Mouse (Mus musculus): ENCODE measurements around the gene Hist1h3e. TPM values are rescaled to one million over a fixed set of nuclear protein-coding genes. Genes with fewer than 3 reads are reported as not detected.
"Not testable (repeated sequence)": the region's sequence is repeated elsewhere in the genome, so short reads cannot be mapped to it uniquely, and the experiment has no call there.

The Hist1h3e gene
- polyA plus RNA-seq, 1 experiment from 2014 or later = 2.7 TPM

GRCm38 (mm10) chr13:23595622-23596372 lies 33.6 kb upstream of the Hist1h3e start:
- peak overlapping the region; percentile 76 for H3K27ac ChIP-seq (ENCODE audit: low read length)
- peak; percentile 89 for ATAC-seq
- H3K4me1 ChIP-seq (ENCODE audit: control insufficient read depth, insufficient read depth, low read length) = peaks cover 5% of the 10 kb centered on the region; the same call in 1 of the 2 replicates
- WGBS = 70% methylated on average over 7 of the region's 7 CpGs
- H3K4me2 ChIP-seq (ENCODE audit: low read depth, low read length) = 0 out of 2 replicates have a peak overlapping the region, but pooled peaks have one; percentile 3
- H3K9me3 ChIP-seq (ENCODE audit: control insufficient read depth, low read length) = no peaks in the 10 kb centered on the region
- no peaks in the 10 kb centered on the region for H3K36me3 ChIP-seq (ENCODE audit: control insufficient read depth, insufficient read depth, low read length)
- H3K4me3 ChIP-seq (ENCODE audit: low read length) = no peak overlapping the region
- H3K27me3 ChIP-seq (replicated peaks; ENCODE audit: control insufficient read depth, insufficient read depth, low read length) = no peaks in the 10 kb centered on the region
- H3K9ac ChIP-seq (ENCODE audit: low read depth, low read length) = 0 out of 2 replicates have a peak overlapping the region, but pooled peaks have one; percentile 27

- ATAC-seq = no peak
- peak overlapping the region; percentile 50 for H3K27ac ChIP-seq (ENCODE audit: low read length)
These were observed 33.0 kb upstream of the Hist1h3e start for GRCm38 (mm10) chr13:23595185-23595584.

GRCm38 (mm10) chr13:23593051-23593770 lies 31.0 kb upstream of the Hist1h3e start:
- no peak overlapping the region for H3K4me2 ChIP-seq (ENCODE audit: low read depth, low read length)
- peaks cover 5% of the 10 kb centered on the region; the same call in 1 of the 2 replicates for H3K4me1 ChIP-seq (ENCODE audit: control insufficient read depth, insufficient read depth, low read length)
- H3K27ac ChIP-seq (ENCODE audit: low read length) = peak overlapping the region; percentile 74
- WGBS = 52% methylated on average over 5 of the region's 5 CpGs
- no peaks in the 10 kb centered on the region for H3K36me3 ChIP-seq (ENCODE audit: control insufficient read depth, insufficient read depth, low read length)
- 0 out of 2 replicates have a peak overlapping the region, but pooled peaks have one; percentile 37 for H3K9ac ChIP-seq (ENCODE audit: low read depth, low read length)
- H3K9me3 ChIP-seq (ENCODE audit: control insufficient read depth, low read length) = no peaks in the 10 kb centered on the region
- no peaks in the 10 kb centered on the region for H3K27me3 ChIP-seq (replicated peaks; ENCODE audit: control insufficient read depth, insufficient read depth, low read length)
- no peak overlapping the region for H3K4me3 ChIP-seq (ENCODE audit: low read length)
- ATAC-seq = peak; percentile 72

More at GRCm38 (mm10) chr13:23595185-23595584, 33.0 kb upstream of the Hist1h3e start:
- H3K4me3 ChIP-seq (ENCODE audit: low read length) = no peak overlapping the region
- peak overlapping the region; percentile 3; the same call in 1 of the 2 replicates for H3K4me2 ChIP-seq (ENCODE audit: low read depth, low read length)
- no peak overlapping the region for H3K9ac ChIP-seq (ENCODE audit: low read depth, low read length)
- H3K4me1 ChIP-seq (ENCODE audit: control insufficient read depth, insufficient read depth, low read length) = peaks cover 5% of the 10 kb centered on the region; the same call in 1 of the 2 replicates
- 77% methylated on average over 2 of the region's 2 CpGs for WGBS
- no peaks in the 10 kb centered on the region for H3K36me3 ChIP-seq (ENCODE audit: control insufficient read depth, insufficient read depth, low read length)
- H3K9me3 ChIP-seq (ENCODE audit: control insufficient read depth, low read length) = no peaks in the 10 kb centered on the region
- no peaks in the 10 kb centered on the region for H3K27me3 ChIP-seq (replicated peaks; ENCODE audit: control insufficient read depth, insufficient read depth, low read length)

GRCm38 (mm10) chr13:23592614-23593013 lies 30.4 kb upstream of the Hist1h3e start:
- Histone ChIP-seq H3K9me3 (ENCODE audit: control insufficient read depth, low read length) (no peaks in the 10 kb centered on the region), H3K4me3 (ENCODE audit: low read length) (no peak overlapping the region), H3K27me3 (replicated peaks; ENCODE audit: control insufficient read depth, insufficient read depth, low read length) (no peaks in the 10 kb centered on the region), H3K27ac (ENCODE audit: low read length) (peak overlapping the region; percentile 48; the same call in 1 of the 2 replicates), H3K36me3 (ENCODE audit: control insufficient read depth, insufficient read depth, low read length) (no peaks in the 10 kb centered on the region), H3K4me1 (ENCODE audit: control insufficient read depth, insufficient read depth, low read length) (peaks cover 5% of the 10 kb centered on the region; the same call in 1 of the 2 replicates), H3K9ac (ENCODE audit: low read depth, low read length) (no peak overlapping the region), H3K4me2 (ENCODE audit: low read depth, low read length) (no peak overlapping the region)
- ATAC-seq = no peak
- 83% methylated on average over 7 of the region's 7 CpGs for WGBS

- not testable (repeated sequence) for H3K27ac ChIP-seq (ENCODE audit: low read length); H3K4me3 ChIP-seq (ENCODE audit: low read length); ATAC-seq; H3K27me3 ChIP-seq (replicated peaks; ENCODE audit: control insufficient read depth, insufficient read depth, low read length); H3K36me3 ChIP-seq (ENCODE audit: control insufficient read depth, insufficient read depth, low read length); H3K9me3 ChIP-seq (ENCODE audit: control insufficient read depth, low read length); H3K9ac ChIP-seq (ENCODE audit: low read depth, low read length); H3K4me1 ChIP-seq (ENCODE audit: control insufficient read depth, insufficient read depth, low read length); H3K4me2 ChIP-seq (ENCODE audit: low read depth, low read length)
- WGBS = 79% methylated on average over 7 of the region's 7 CpGs
These were observed 29.7 kb upstream of the Hist1h3e start for GRCm38 (mm10) chr13:23591886-23592285.

GRCm38 (mm10) chr13:23591206-23591605 lies 29.0 kb upstream of the Hist1h3e start:
- Histone ChIP-seq H3K4me3 (ENCODE audit: low read length) (no peak overlapping the region), H3K27me3 (replicated peaks; ENCODE audit: control insufficient read depth, insufficient read depth, low read length) (no peaks in the 10 kb centered on the region), H3K27ac (ENCODE audit: low read length) (no peak overlapping the region), H3K4me1 (ENCODE audit: control insufficient read depth, insufficient read depth, low read length) (peaks cover 9% of the 10 kb centered on the region; the same call in 1 of the 2 replicates), H3K4me2 (ENCODE audit: low read depth, low read length) (no peak overlapping the region), H3K9ac (ENCODE audit: low read depth, low read length) (no peak overlapping the region), H3K9me3 (ENCODE audit: control insufficient read depth, low read length) (no peaks in the 10 kb centered on the region), H3K36me3 (ENCODE audit: control insufficient read depth, insufficient read depth, low read length) (no peaks in the 10 kb centered on the region)
- ATAC-seq = no peak
- WGBS = 91% methylated on average over 7 of the region's 7 CpGs

DNA sequence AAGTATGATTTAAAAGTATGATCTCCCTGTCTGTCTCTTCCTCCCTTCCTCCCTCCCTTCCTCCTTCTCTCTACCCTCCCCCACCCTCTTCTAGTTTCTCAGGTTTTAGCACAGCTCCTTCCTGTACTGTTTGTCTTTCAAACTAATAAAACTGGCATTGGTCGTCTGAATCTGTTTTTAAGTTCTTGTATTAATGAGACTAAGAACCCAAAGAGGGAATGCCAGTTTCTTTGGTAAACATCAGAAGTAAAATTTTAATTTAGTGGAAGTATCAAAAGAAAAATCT lies 24.7 kb upstream of the Hist1h3e start:
- WGBS = 2% methylated on average over 1 of the region's 1 CpGs
- Histone ChIP-seq H3K9me3 (ENCODE audit: control insufficient read depth, low read length) (no peaks in the 10 kb centered on the region), H3K9ac (ENCODE audit: low read depth, low read length) (peak overlapping the region; percentile 64), H3K4me2 (ENCODE audit: low read depth, low read length) (peak overlapping the region; percentile 65), H3K36me3 (ENCODE audit: control insufficient read depth, insufficient read depth, low read length) (no peaks in the 10 kb centered on the region), H3K27me3 (replicated peaks; ENCODE audit: control insufficient read depth, insufficient read depth, low read length) (no peaks in the 10 kb centered on the region), H3K27ac (ENCODE audit: low read length) (peak overlapping the region; percentile 95), H3K4me3 (ENCODE audit: low read length) (peak overlapping the region; percentile 42), H3K4me1 (ENCODE audit: control insufficient read depth, insufficient read depth, low read length) (peaks cover 16% of the 10 kb centered on the region)
- no peak for ATAC-seq

- Histone ChIP-seq H3K27ac (ENCODE audit: low read length) (peak overlapping the region; percentile 95), H3K4me1 (ENCODE audit: control insufficient read depth, insufficient read depth, low read length) (peaks cover 16% of the 10 kb centered on the region), H3K9me3 (ENCODE audit: control insufficient read depth, low read length) (no peaks in the 10 kb centered on the region), H3K4me3 (ENCODE audit: low read length) (peak overlapping the region; percentile 42), H3K27me3 (replicated peaks; ENCODE audit: control insufficient read depth, insufficient read depth, low read length) (no peaks in the 10 kb centered on the region), H3K4me2 (ENCODE audit: low read depth, low read length) (peak overlapping the region; percentile 65), H3K9ac (ENCODE audit: low read depth, low read length) (peak overlapping the region; percentile 64), H3K36me3 (ENCODE audit: control insufficient read depth, insufficient read depth, low read length) (no peaks in the 10 kb centered on the region)
- 2% methylated on average over 22 of the region's 22 CpGs for WGBS
- no peak for ATAC-seq
These were observed 24.1 kb upstream of the Hist1h3e start for GRCm38 (mm10) chr13:23586099-23586939.
